Mouse (Mus musculus) heart, embryonic 13.5 days (tissue): ENCODE data around the gene Aprt. TPM values are rescaled to one million over a fixed set of nuclear protein-coding genes. Genes with fewer than 3 reads are reported as not detected.
A peak's percentile ranks its signal among the peaks of the same experiment; 100 is the strongest.
"Not testable (repeated sequence)": the region's sequence is repeated elsewhere in the genome, so short reads cannot be mapped to it uniquely, and the experiment has no call there.

ENCODE experiments used
- ATAC-seq: fragments of 200-750 bp; cut with Nextera tagmentation; 2 replicates; pipeline ENCODE4 v1.8.0; 2017; ENCODE audit warnings: moderate TSS enrichment; ENCODE audit not compliant: insufficient number of reproducible peaks, low FRiP score, low TSS enrichment; ENCODE audit errors: extremely low read depth
- H3K27ac ChIP-seq: fragments of 300-500 bp; sonication (generic); replicated peaks from 2 replicates; pipeline ENCODE4 v1.5.1; 2015; ENCODE audit warnings: moderate library complexity, mild to moderate bottlenecking, inconsistent platforms
- H3K27me3 ChIP-seq: fragments of 300-500 bp; sonication (generic); replicated peaks from 2 replicates; pipeline ENCODE4 v1.6.1; 2015; ENCODE audit warnings: mild to moderate bottlenecking, inconsistent platforms
- H3K36me3 ChIP-seq: fragments of 300-500 bp; sonication (generic); 2 replicates; pipeline ENCODE4 v1.6.1; 2015; ENCODE audit warnings: mild to moderate bottlenecking, inconsistent platforms
- H3K4me1 ChIP-seq: fragments of 300-500 bp; sonication (generic); 2 replicates; pipeline ENCODE4 v1.6.1; 2015; ENCODE audit warnings: inconsistent platforms
- H3K4me2 ChIP-seq: fragments of 300-500 bp; sonication (generic); 2 replicates; pipeline ENCODE4 v1.6.1; 2015; ENCODE audit warnings: inconsistent platforms, mild to moderate bottlenecking, moderate library complexity
- H3K4me3 ChIP-seq: fragments of 300-500 bp; sonication (generic); 2 replicates; pipeline ENCODE4 v1.5.1; 2015; ENCODE audit warnings: moderate library complexity, mild to moderate bottlenecking, inconsistent platforms
- H3K9ac ChIP-seq: fragments of 300-500 bp; sonication (generic); 2 replicates; pipeline ENCODE4 v1.6.1; 2015; ENCODE audit warnings: inconsistent platforms, mild to moderate bottlenecking, moderate library complexity
- H3K9me3 ChIP-seq: fragments of 300-500 bp; sonication (generic); 2 replicates; pipeline ENCODE4 v1.6.1; 2016; ENCODE audit warnings: inconsistent platforms
- WGBS: fragments of 180-500 bp; shearing (Covaris S2); methylation state at CpG from one replicate; pipeline ENCODE4 v1.1.7; 2015; ENCODE audit warnings: mixed read lengths; 5-methylcytosine and 5-hydroxymethylcytosine counted together
- polyA plus RNA-seq: library from polyadenylated mRNA; unstranded; fragments of >200 nt; fragmentation: Nextera tagmentation; extraction: Ambion mirVana; gene quantifications from 2 replicates; pipeline ENCODE4 v1.2.1, GENCODE M21; 2015

Aprt gene
- polyA plus RNA-seq, 1 experiment from 2014 or later, result 251 TPM

DNA sequence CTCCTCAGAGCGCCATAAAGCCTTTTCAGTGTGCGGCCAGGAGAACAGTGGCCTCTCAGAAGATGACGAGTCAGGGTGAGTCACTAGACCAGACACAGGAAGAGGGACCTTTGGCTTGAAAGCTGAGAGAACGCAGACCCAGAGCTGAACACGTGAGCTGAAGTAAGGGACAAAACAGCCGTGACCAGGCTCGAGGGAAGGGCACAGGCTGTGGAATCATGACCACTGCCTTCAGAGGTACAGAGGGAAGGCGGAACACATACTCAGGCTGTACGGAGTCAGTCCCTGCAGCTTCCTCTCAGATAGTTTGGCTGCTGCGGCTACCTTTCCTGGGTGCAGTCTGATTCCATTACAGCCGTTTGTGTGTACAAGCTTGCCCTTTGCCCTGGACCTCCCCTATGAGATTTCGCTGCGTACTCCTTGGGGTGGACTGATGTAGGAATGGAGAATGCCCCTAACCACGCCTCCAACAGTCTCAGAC is 8.7 kb upstream of the Aprt start:
- Histone ChIP-seq H3K9me3 (no peaks in the 10 kb centered on the region), H3K4me1 (peaks cover 9% of the 10 kb centered on the region), H3K9ac (no peak overlapping the region), H3K4me2 (no peak overlapping the region), H3K27me3 (0 out of 2 replicates have a peak, but pooled peaks cover under 1% of the 10 kb centered on the region), H3K36me3 (no peaks in the 10 kb centered on the region), H3K4me3 (no peak overlapping the region), H3K27ac (no peak overlapping the region; the same call in 1 of the 2 replicates)
- WGBS, result 50% methylated on average over 14 of the region's 14 CpGs
- no peak for ATAC-seq

DNA sequence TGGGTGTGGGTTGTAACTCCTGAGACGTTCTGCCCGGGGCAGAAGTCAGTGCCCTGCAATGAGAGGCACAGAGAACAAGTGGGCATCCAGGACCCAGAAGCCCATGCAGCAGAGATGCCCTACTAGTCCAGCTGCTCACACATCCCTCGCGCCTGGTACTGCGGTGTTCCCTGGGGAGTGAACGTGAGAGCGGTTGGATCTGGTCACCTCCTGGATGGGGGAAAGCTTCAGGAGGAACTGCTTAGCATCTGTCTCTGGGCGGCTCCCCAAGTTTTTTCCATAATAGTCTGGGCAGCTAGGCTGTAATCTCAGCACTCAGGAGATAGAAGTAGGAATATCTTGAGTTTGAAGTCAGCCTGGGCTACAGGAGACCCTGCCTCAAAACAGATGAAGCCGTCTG is 8.3 kb upstream of the Aprt start:
- Histone ChIP-seq H3K9me3 (no peaks in the 10 kb centered on the region), H3K9ac (no peak overlapping the region), H3K4me1 (peaks cover 10% of the 10 kb centered on the region), H3K27ac (no peak overlapping the region), H3K36me3 (no peaks in the 10 kb centered on the region), H3K4me2 (no peak overlapping the region), H3K4me3 (no peak overlapping the region), H3K27me3 (0 out of 2 replicates have a peak, but pooled peaks cover 2% of the 10 kb centered on the region)
- no peak for ATAC-seq
- 66% methylated on average over 9 of the region's 9 CpGs for WGBS

DNA sequence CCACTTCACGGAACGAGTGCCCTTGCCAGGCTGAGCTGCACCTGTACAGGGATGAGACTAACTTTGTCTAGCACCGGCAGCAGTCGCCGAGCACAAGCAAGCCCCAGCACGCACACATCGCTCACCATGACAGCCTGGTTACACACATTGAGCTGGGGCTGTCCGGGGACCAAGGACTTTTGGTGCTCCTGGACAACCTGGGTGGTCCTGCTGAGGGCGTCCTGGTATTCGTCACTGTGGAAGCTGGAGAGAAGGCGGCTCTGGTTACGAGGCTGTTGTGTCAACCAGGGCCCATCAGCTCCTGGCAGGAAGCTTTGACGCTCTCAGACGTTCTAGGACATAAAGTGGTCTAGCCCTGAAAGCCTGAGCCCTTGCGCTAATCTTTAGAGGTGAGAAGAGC is 4.2 kb upstream of the Aprt start:
- H3K9ac ChIP-seq, result no peak overlapping the region
- no peak for ATAC-seq
- 43% methylated on average over 13 of the region's 15 CpGs for WGBS
- H3K4me1 ChIP-seq, result peaks cover 33% of the 10 kb centered on the region
- H3K9me3 ChIP-seq, result no peaks in the 10 kb centered on the region
- H3K27ac ChIP-seq, result no peak overlapping the region
- H3K27me3 ChIP-seq, result 0 out of 2 replicates have a peak, but pooled peaks cover 2% of the 10 kb centered on the region
- H3K36me3 ChIP-seq, result no peaks in the 10 kb centered on the region
- H3K4me2 ChIP-seq, result no peak overlapping the region
- H3K4me3 ChIP-seq, result no peak overlapping the region

DNA sequence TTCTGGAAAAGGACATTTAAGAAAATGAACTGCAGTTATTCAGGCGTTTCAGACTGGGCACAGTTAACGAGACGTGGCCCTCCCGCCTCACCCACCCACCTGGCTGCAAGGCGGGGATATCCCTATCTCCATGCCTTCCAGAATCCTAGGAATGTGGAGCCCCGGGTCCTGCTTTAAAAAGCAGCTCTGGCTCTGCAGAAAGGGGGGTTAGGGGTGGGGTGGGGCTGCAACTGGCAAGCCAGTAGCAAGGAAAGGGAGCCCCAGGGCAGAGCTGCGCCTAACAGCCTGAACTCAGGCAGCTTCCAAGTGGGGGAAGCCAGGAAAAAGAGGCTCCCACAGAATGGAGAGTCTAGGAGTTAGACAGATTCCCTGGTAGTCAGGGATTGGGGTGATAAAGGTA is 2.5 kb upstream of the Aprt start:
- 27% methylated on average over 7 of the region's 7 CpGs for WGBS
- Histone ChIP-seq H3K27me3 (0 out of 2 replicates have a peak, but pooled peaks cover 2% of the 10 kb centered on the region), H3K27ac (no peak overlapping the region), H3K9ac (peak overlapping the region; percentile 67), H3K9me3 (no peaks in the 10 kb centered on the region), H3K36me3 (peaks cover 6% of the 10 kb centered on the region), H3K4me3 (no peak overlapping the region), H3K4me1 (peaks cover 42% of the 10 kb centered on the region), H3K4me2 (no peak overlapping the region; the same call in 1 of the 2 replicates)
- ATAC-seq, result no peak

DNA sequence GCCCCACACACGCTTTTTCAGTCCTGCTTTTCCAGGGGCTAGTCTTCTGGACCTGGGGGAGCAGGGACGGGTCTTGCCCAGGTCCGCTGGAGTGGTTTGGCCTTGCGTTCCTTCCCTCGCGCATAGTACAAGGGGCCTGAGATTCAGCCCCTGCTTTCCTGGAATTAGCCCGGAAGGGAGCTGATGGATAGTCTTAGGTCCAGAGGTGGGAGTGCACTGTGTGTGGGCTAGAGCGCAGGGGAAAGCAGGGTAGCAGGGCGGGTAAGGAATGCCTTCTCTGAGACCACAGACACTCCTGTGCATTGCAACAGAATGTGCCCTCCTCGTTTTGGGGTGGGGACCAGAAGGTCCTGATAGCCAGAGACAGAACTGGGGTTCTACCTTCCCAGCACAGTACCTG is 407 bp upstream of the Aprt start:
- Histone ChIP-seq H3K9ac (peak overlapping the region; percentile 86), H3K4me3 (peak overlapping the region; percentile 75), H3K27me3 (0 out of 2 replicates have a peak, but pooled peaks cover 2% of the 10 kb centered on the region), H3K4me1 (peaks cover 45% of the 10 kb centered on the region), H3K27ac (no peak overlapping the region; the same call in 1 of the 2 replicates), H3K9me3 (no peaks in the 10 kb centered on the region), H3K36me3 (peaks cover 27% of the 10 kb centered on the region), H3K4me2 (peak overlapping the region; percentile 89)
- no peak for ATAC-seq
- 38% methylated on average over 10 of the region's 10 CpGs for WGBS

DNA sequence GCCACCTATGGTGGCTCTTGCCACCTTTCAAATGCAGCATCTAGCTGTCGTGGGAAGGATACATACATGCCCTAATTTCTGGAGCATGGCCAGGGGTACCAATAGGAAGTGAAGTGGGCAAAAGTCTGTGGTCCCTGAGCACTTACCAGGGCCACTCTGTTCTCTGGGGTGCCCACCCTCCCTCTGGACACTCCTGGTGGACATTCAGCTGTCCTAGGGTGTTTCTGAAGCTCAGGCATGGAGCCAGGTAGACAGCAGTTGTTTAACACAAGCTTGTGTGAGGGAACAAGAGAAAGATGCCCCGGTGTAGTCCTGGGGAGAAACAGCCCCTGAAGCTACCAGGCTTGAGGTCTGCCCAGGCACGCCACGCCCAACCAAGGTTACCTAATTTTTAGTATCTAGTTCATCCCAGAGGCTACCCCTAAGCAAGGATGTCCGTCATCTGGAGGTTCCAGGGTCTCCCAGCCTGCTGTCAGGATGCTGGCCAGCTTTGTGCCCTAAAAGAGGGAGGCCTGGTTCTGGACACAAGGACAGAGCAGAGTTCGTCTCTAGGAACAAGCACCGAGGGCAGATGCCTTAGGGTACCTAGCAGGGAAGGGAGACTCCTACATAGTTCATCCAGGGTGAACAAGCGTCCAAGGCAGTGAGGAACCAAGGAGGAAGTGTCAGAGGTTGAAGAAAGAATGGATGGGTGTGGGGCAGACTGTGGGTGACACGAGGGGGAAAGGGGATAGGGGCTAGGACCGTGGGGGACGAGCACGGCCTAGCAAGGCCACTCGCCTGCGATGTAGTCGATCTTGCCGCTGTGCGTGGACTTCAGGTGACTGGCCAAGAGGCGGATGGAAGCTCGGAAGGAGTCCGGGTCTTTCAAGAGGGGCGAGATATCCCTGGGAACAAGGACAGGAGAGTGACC is 718 bp downstream of the Aprt start:
- Histone ChIP-seq H3K36me3 (peaks cover 38% of the 10 kb centered on the region), H3K27ac (peak overlapping the region; percentile 62), H3K4me1 (peaks cover 45% of the 10 kb centered on the region), H3K4me3 (peak overlapping the region; percentile 75), H3K4me2 (peak overlapping the region; percentile 89), H3K9ac (peak overlapping the region; percentile 86), H3K27me3 (0 out of 2 replicates have a peak, but pooled peaks cover 2% of the 10 kb centered on the region), H3K9me3 (no peaks in the 10 kb centered on the region)
- no peak for ATAC-seq
- 16% methylated on average over 21 of the region's 21 CpGs for WGBS

DNA sequence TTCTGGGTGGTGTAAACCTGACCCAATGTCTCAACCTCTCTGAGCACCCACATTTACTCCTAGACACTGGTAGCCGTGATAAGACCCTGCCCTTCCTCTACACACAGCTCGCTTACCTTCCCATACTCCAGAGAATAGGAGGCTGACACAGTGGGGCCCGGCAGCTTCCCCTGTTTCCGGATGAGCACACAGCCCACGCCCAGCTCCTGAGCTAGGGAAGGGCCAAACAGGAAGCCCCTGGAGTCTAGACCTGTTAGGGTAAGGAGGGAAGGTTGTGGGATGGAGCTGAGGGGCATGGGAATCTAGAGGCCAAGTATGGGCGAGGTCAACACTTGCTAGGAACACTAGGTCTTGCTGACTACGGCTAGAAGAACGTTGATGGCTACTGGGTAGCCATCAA is 1.4 kb downstream of the Aprt start:
- peak overlapping the region; percentile 89 for H3K4me2 ChIP-seq
- no peaks in the 10 kb centered on the region for H3K9me3 ChIP-seq
- peaks cover 45% of the 10 kb centered on the region for H3K36me3 ChIP-seq
- no peak for ATAC-seq
- WGBS, result 59% methylated on average over 8 of the region's 8 CpGs
- 0 out of 2 replicates have a peak, but pooled peaks cover under 1% of the 10 kb centered on the region for H3K27me3 ChIP-seq
- peak overlapping the region; percentile 86 for H3K9ac ChIP-seq
- H3K4me1 ChIP-seq, result peaks cover 45% of the 10 kb centered on the region
- H3K4me3 ChIP-seq, result peak overlapping the region; percentile 75
- H3K27ac ChIP-seq, result peak overlapping the region; percentile 62

- Histone ChIP-seq H3K4me1 (peaks cover 46% of the 10 kb centered on the region), H3K4me2 (peak overlapping the region; percentile 89), H3K27me3 (no peaks in the 10 kb centered on the region), H3K27ac (peak overlapping the region; percentile 62), H3K9ac (peak overlapping the region; percentile 86), H3K9me3 (no peaks in the 10 kb centered on the region), H3K36me3 (peaks cover 50% of the 10 kb centered on the region), H3K4me3 (peak overlapping the region; percentile 75)
- no peak for ATAC-seq
- WGBS, result 12% methylated on average over 10 of the region's 10 CpGs
Measured at GRCm38 (mm10) chr8:122574667-122575251, 1.9 kb downstream of the Aprt start.

DNA sequence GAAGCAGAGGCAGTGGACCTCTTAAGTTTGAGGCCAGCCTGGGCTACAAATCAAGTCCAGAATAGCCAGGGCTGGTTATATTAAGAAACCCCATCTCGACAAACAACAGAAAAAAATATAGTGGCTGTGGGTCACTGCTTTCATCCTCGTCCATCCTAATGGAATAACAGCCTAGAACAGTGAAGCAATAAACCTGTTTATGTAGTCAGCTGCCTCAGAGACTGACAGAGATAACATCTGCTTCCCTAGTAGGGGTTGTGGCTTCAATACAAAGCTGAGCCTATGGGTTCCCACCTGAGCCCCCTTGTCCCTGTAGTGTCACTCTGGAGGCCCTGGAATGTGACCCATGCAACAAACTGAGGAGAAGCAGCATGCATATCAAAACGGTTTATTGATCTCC is 2.4 kb downstream of the Aprt start:
- no peaks in the 10 kb centered on the region for H3K9me3 ChIP-seq
- H3K4me1 ChIP-seq, result peaks cover 46% of the 10 kb centered on the region
- H3K4me2 ChIP-seq, result peak overlapping the region; percentile 89
- peak overlapping the region; percentile 62 for H3K27ac ChIP-seq
- WGBS, result 41% methylated on average over 3 of the region's 3 CpGs
- no peaks in the 10 kb centered on the region for H3K27me3 ChIP-seq
- no peak overlapping the region for H3K4me3 ChIP-seq
- H3K9ac ChIP-seq, result peak overlapping the region; percentile 86
- no peak for ATAC-seq
- H3K36me3 ChIP-seq, result peaks cover 55% of the 10 kb centered on the region

- ATAC-seq, result no peak
- H3K4me3 ChIP-seq, result no peak overlapping the region
- H3K36me3 ChIP-seq, result peaks cover 56% of the 10 kb centered on the region
- no peaks in the 10 kb centered on the region for H3K9me3 ChIP-seq
- no peaks in the 10 kb centered on the region for H3K27me3 ChIP-seq
- peaks cover 47% of the 10 kb centered on the region for H3K4me1 ChIP-seq
- no peak overlapping the region for H3K4me2 ChIP-seq
- H3K27ac ChIP-seq, result 0 out of 2 replicates have a peak overlapping the region, but pooled peaks have one; percentile 62
- no peak overlapping the region for H3K9ac ChIP-seq
- 54% methylated on average over 9 of the region's 9 CpGs for WGBS
Measured at GRCm38 (mm10) chr8:122573577-122573976, 3.1 kb downstream of the Aprt start.

DNA sequence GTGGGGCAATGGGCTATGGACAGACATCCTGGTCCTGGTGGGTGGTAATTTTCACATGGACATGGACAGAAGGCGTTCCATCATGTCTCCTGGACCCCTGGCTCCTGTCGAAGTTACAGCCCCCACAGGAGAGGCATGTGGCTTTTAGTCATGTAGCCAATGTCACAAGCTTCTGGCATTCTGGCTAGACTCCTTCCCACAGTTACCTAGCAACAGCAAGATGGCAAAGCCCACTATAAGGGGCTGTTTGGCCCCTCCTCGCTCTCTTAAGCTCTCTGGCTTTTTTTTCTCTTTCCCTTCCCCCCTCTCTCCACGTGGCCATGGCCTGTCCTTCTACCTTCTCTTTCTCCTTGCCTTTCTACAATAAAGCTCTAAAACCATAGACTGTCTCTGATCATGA is 3.5 kb downstream of the Aprt start:
- H3K27ac ChIP-seq, H3K9ac ChIP-seq, ATAC-seq, H3K4me2 ChIP-seq, H3K9me3 ChIP-seq, H3K27me3 ChIP-seq, H3K4me3 ChIP-seq: not testable (repeated sequence)
- H3K36me3 ChIP-seq, result peaks cover 56% of the 10 kb centered on the region
- H3K4me1 ChIP-seq, result peaks cover 51% of the 10 kb centered on the region
- WGBS, result 61% methylated on average over 4 of the region's 4 CpGs
